Mouse (Mus musculus) midbrain, embryonic 13.5 days (tissue): ENCODE measurements at regions not wholly inside any gene's neighbourhood (a gene's known extent, or its start where the extent isn't known, plus 50 kb on each side); places are given as distances from the start of the nearest gene placed in this dataset.

Experiments used
- ATAC-seq: fragments of 200-750 bp; cut with Nextera tagmentation; 2 replicates; pipeline ENCODE4 v1.8.0; 2017; ENCODE audit warnings: mild to moderate bottlenecking, moderate TSS enrichment, moderate library complexity
- H3K27ac ChIP-seq: fragments of 300-500 bp; sonication (generic); 2 replicates; pipeline ENCODE4 v1.5.1; 2015; ENCODE audit warnings: inconsistent platforms, mild to moderate bottlenecking, moderate library complexity
- H3K27me3 ChIP-seq: fragments of 300-500 bp; sonication (generic); 2 replicates; pipeline ENCODE4 v1.6.1; 2015; ENCODE audit warnings: mild to moderate bottlenecking, inconsistent platforms
- H3K36me3 ChIP-seq: fragments of 300-500 bp; sonication (generic); 2 replicates; pipeline ENCODE4 v1.6.1; 2015; ENCODE audit warnings: mild to moderate bottlenecking, inconsistent platforms
- H3K4me1 ChIP-seq: fragments of 300-500 bp; sonication (generic); replicated peaks from 2 replicates; pipeline ENCODE4 v1.6.1; 2015; ENCODE audit warnings: inconsistent platforms
- H3K4me2 ChIP-seq: fragments of 300-500 bp; sonication (generic); replicated peaks from 2 replicates; pipeline ENCODE4 v1.6.1; 2015; ENCODE audit warnings: moderate library complexity, mild to moderate bottlenecking, inconsistent platforms
- H3K4me3 ChIP-seq: fragments of 300-500 bp; sonication (generic); replicated peaks from 2 replicates; pipeline ENCODE4 v1.5.1; 2015; ENCODE audit warnings: mild to moderate bottlenecking, inconsistent platforms
- H3K9ac ChIP-seq: fragments of 300-500 bp; sonication (generic); replicated peaks from 2 replicates; pipeline ENCODE4 v1.6.1; 2015; ENCODE audit warnings: mild to moderate bottlenecking, inconsistent platforms
- H3K9me3 ChIP-seq: fragments of 300-500 bp; sonication (generic); 2 replicates; pipeline ENCODE4 v1.6.1; 2016; ENCODE audit warnings: mild to moderate bottlenecking, inconsistent platforms
- WGBS: fragments of 180-500 bp; shearing (Covaris S2); methylation state at CpG from one replicate; pipeline ENCODE4 v1.1.7; 2015; 5-methylcytosine and 5-hydroxymethylcytosine counted together

- ATAC-seq: 0 out of 2 replicates have a peak, but pooled peaks have one; percentile 40
- H3K27ac ChIP-seq: no peak overlapping the region
- H3K9ac ChIP-seq: no peak overlapping the region
- WGBS: 67% methylated on average over 1 of the region's 1 CpGs
- no peak overlapping the region for H3K4me3 ChIP-seq
- H3K4me1 ChIP-seq: no peaks in the 10 kb centered on the region
- no peak overlapping the region for H3K4me2 ChIP-seq
- H3K9me3 ChIP-seq: no peaks in the 10 kb centered on the region
- H3K36me3 ChIP-seq: no peaks in the 10 kb centered on the region
- no peaks in the 10 kb centered on the region for H3K27me3 ChIP-seq
Measured at GRCm38 (mm10) chr17:48592457-48592856, 137.8 kb downstream of the Unc5cl start.

- H3K4me3 ChIP-seq: no peak overlapping the region
- no peaks in the 10 kb centered on the region for H3K4me1 ChIP-seq
- H3K27me3 ChIP-seq: no peaks in the 10 kb centered on the region
- H3K4me2 ChIP-seq: no peak overlapping the region
- ATAC-seq: no peak
- no peaks in the 10 kb centered on the region for H3K36me3 ChIP-seq
- H3K9me3 ChIP-seq: no peaks in the 10 kb centered on the region
- H3K9ac ChIP-seq: no peak overlapping the region
- WGBS: 83% methylated on average over 10 of the region's 10 CpGs
- H3K27ac ChIP-seq: no peak overlapping the region
Measured at GRCm38 (mm10) chr17:48595418-48595963, 140.8 kb downstream of the Unc5cl start.

GRCm38 (mm10) chr17:48596406-48596805 lies 141.7 kb downstream of the Unc5cl start:
- Histone ChIP-seq H3K4me1 (no peaks in the 10 kb centered on the region), H3K27ac (no peak overlapping the region), H3K27me3 (no peaks in the 10 kb centered on the region), H3K9me3 (no peaks in the 10 kb centered on the region), H3K9ac (no peak overlapping the region), H3K4me3 (no peak overlapping the region), H3K36me3 (no peaks in the 10 kb centered on the region), H3K4me2 (no peak overlapping the region)
- 84% methylated on average over 3 of the region's 3 CpGs for WGBS
- ATAC-seq: no peak

GRCm38 (mm10) chr17:48597301-48597700 lies 142.6 kb downstream of the Unc5cl start:
- Histone ChIP-seq H3K27me3 (no peaks in the 10 kb centered on the region), H3K9me3 (no peaks in the 10 kb centered on the region), H3K36me3 (no peaks in the 10 kb centered on the region), H3K9ac (no peak overlapping the region), H3K4me2 (no peak overlapping the region), H3K4me1 (no peaks in the 10 kb centered on the region), H3K4me3 (no peak overlapping the region), H3K27ac (no peak overlapping the region)
- ATAC-seq: no peak
- WGBS: 97% methylated on average over 1 of the region's 1 CpGs

- Histone ChIP-seq H3K27ac (no peak overlapping the region), H3K4me1 (no peaks in the 10 kb centered on the region), H3K9me3 (no peaks in the 10 kb centered on the region), H3K27me3 (no peaks in the 10 kb centered on the region), H3K9ac (no peak overlapping the region), H3K36me3 (no peaks in the 10 kb centered on the region), H3K4me3 (no peak overlapping the region), H3K4me2 (no peak overlapping the region)
- WGBS: 93% methylated on average over 16 of the region's 16 CpGs
- ATAC-seq: no peak
Measured at GRCm38 (mm10) chr17:48598471-48599141, 143.9 kb downstream of the Unc5cl start.

- Histone ChIP-seq H3K9me3 (no peaks in the 10 kb centered on the region), H3K36me3 (no peaks in the 10 kb centered on the region), H3K4me3 (no peak overlapping the region), H3K4me2 (no peak overlapping the region), H3K4me1 (no peaks in the 10 kb centered on the region), H3K9ac (no peak overlapping the region), H3K27me3 (no peaks in the 10 kb centered on the region), H3K27ac (no peak overlapping the region)
- ATAC-seq: no peak
- 74% methylated on average over 6 of the region's 6 CpGs for WGBS
Measured at GRCm38 (mm10) chr17:48600176-48600575, 145.5 kb downstream of the Unc5cl start.

GRCm38 (mm10) chr17:48602554-48602953 lies 147.9 kb downstream of the Unc5cl start:
- Histone ChIP-seq H3K9ac (no peak overlapping the region), H3K4me2 (no peak overlapping the region), H3K4me3 (no peak overlapping the region), H3K9me3 (no peaks in the 10 kb centered on the region), H3K27me3 (no peaks in the 10 kb centered on the region), H3K4me1 (no peaks in the 10 kb centered on the region), H3K27ac (no peak overlapping the region), H3K36me3 (no peaks in the 10 kb centered on the region)
- peak; percentile 74 for ATAC-seq
- 7% methylated on average over 6 of the region's 6 CpGs for WGBS

- Histone ChIP-seq H3K27me3 (no peaks in the 10 kb centered on the region), H3K9me3 (no peaks in the 10 kb centered on the region), H3K27ac (no peak overlapping the region), H3K36me3 (no peaks in the 10 kb centered on the region), H3K4me2 (no peak overlapping the region), H3K4me3 (no peak overlapping the region), H3K9ac (no peak overlapping the region), H3K4me1 (no peaks in the 10 kb centered on the region)
- ATAC-seq: no peak
- WGBS: 89% methylated on average over 4 of the region's 4 CpGs
Measured at GRCm38 (mm10) chr17:48606767-48607166, 152.1 kb downstream of the Unc5cl start.

GRCm38 (mm10) chr17:48608315-48608714 lies 153.6 kb downstream of the Unc5cl start:
- H3K27ac ChIP-seq: no peak overlapping the region
- H3K4me3 ChIP-seq: no peak overlapping the region
- H3K27me3 ChIP-seq: no peaks in the 10 kb centered on the region
- H3K4me1 ChIP-seq: no peaks in the 10 kb centered on the region
- no peaks in the 10 kb centered on the region for H3K9me3 ChIP-seq
- H3K36me3 ChIP-seq: no peaks in the 10 kb centered on the region
- no peak overlapping the region for H3K9ac ChIP-seq
- 82% methylated on average over 3 of the region's 3 CpGs for WGBS
- ATAC-seq: no peak
- no peak overlapping the region for H3K4me2 ChIP-seq

- Histone ChIP-seq H3K27ac (no peak overlapping the region), H3K36me3 (0 out of 2 replicates have a peak, but pooled peaks cover 2% of the 10 kb centered on the region)
Measured at GRCm38 (mm10) chr17:48610107-48610506, 155.4 kb downstream of the Unc5cl start.

GRCm38 (mm10) chr17:48610806-48611205 lies 156.1 kb downstream of the Unc5cl start:
- ATAC-seq: no peak
- peaks cover 6% of the 10 kb centered on the region; the same call in 1 of the 2 replicates for H3K9me3 ChIP-seq
- 82% methylated on average over 8 of the region's 8 CpGs for WGBS

More at GRCm38 (mm10) chr17:48610107-48610506, 155.4 kb downstream of the Unc5cl start:
- no peak overlapping the region for H3K4me3 ChIP-seq
- no peak overlapping the region for H3K4me2 ChIP-seq
- WGBS: 89% methylated on average over 10 of the region's 10 CpGs
- ATAC-seq: no peak
- H3K9me3 ChIP-seq: peaks cover 6% of the 10 kb centered on the region; the same call in 1 of the 2 replicates
- H3K9ac ChIP-seq: no peak overlapping the region
- no peaks in the 10 kb centered on the region for H3K4me1 ChIP-seq
- H3K27me3 ChIP-seq: no peaks in the 10 kb centered on the region

GRCm38 (mm10) chr17:48613491-48613890 lies 158.8 kb downstream of the Unc5cl start:
- no peaks in the 10 kb centered on the region; the same call in 1 of the 2 replicates for H3K4me1 ChIP-seq
- H3K27me3 ChIP-seq: no peaks in the 10 kb centered on the region
- no peak overlapping the region for H3K27ac ChIP-seq
- no peak for ATAC-seq
- H3K4me3 ChIP-seq: no peak overlapping the region
- H3K9me3 ChIP-seq: peaks cover 6% of the 10 kb centered on the region; the same call in 1 of the 2 replicates
- 0 out of 2 replicates have a peak, but pooled peaks cover 2% of the 10 kb centered on the region for H3K36me3 ChIP-seq
- WGBS: 90% methylated on average over 5 of the region's 5 CpGs
- H3K4me2 ChIP-seq: no peak overlapping the region
- no peak overlapping the region for H3K9ac ChIP-seq

More at GRCm38 (mm10) chr17:48610806-48611205, 156.1 kb downstream of the Unc5cl start:
- Histone ChIP-seq H3K4me1 (no peaks in the 10 kb centered on the region), H3K27ac (no peak overlapping the region), H3K4me3 (no peak overlapping the region), H3K9ac (no peak overlapping the region), H3K36me3 (0 out of 2 replicates have a peak, but pooled peaks cover 2% of the 10 kb centered on the region), H3K27me3 (no peaks in the 10 kb centered on the region), H3K4me2 (no peak overlapping the region)
